Mouse (Mus musculus) liver, embryonic 12.5 days (tissue): ENCODE measurements around the gene Alkbh5. TPM values are rescaled to one million over a fixed set of nuclear protein-coding genes. Genes with fewer than 3 reads are reported as not detected.

Experiments
- ATAC-seq: fragments of 200-750 bp; cut with Nextera tagmentation; 2 replicates; pipeline ENCODE4 v1.8.0; 2017; ENCODE audit warnings: moderate number of reproducible peaks, mild to moderate bottlenecking, moderate library complexity
- H3K27ac ChIP-seq: fragments of 300-500 bp; sonication (generic); 2 replicates; pipeline ENCODE4 v1.5.1; 2016; ENCODE audit warnings: mild to moderate bottlenecking
- H3K27me3 ChIP-seq: fragments of 300-500 bp; sonication (generic); replicated peaks from 2 replicates; pipeline ENCODE4 v1.6.1; 2016; ENCODE audit warnings: mild to moderate bottlenecking, moderate library complexity
- H3K36me3 ChIP-seq: fragments of 300-500 bp; sonication (generic); 2 replicates; pipeline ENCODE4 v1.6.1; 2016; ENCODE audit warnings: mild to moderate bottlenecking, moderate library complexity
- H3K4me1 ChIP-seq: fragments of 300-500 bp; sonication (generic); 2 replicates; pipeline ENCODE4 v1.6.1; 2016
- H3K4me2 ChIP-seq: fragments of 300-500 bp; sonication (generic); 2 replicates; pipeline ENCODE4 v1.6.1; 2016; ENCODE audit warnings: mild to moderate bottlenecking, moderate library complexity
- H3K4me3 ChIP-seq: fragments of 300-500 bp; sonication (generic); 2 replicates; pipeline ENCODE4 v1.5.1; 2016; ENCODE audit warnings: mild to moderate bottlenecking, moderate library complexity
- H3K9ac ChIP-seq: fragments of 300-500 bp; sonication (generic); 2 replicates; pipeline ENCODE4 v1.6.1; 2016; ENCODE audit warnings: mild to moderate bottlenecking, moderate library complexity
- H3K9me3 ChIP-seq: fragments of 300-500 bp; sonication (generic); replicated peaks from 2 replicates; pipeline ENCODE4 v1.6.1; 2016; ENCODE audit warnings: mild to moderate bottlenecking, moderate library complexity
- WGBS: fragments of 180-500 bp; shearing (Covaris S2); methylation state at CpG from one replicate; pipeline ENCODE4 v1.1.7; 2016; ENCODE audit not compliant: insufficient replicate concordance; 5-methylcytosine and 5-hydroxymethylcytosine counted together
- polyA plus RNA-seq: library from polyadenylated mRNA; unstranded; fragments of >200 nt; fragmentation: Nextera tagmentation; extraction: Ambion mirVana; gene quantifications from 2 replicates; pipeline ENCODE4 v1.2.1, GENCODE M21; 2016

Alkbh5 gene
- 32.7 and 33.2 TPM in 2 replicates for polyA plus RNA-seq

DNA sequence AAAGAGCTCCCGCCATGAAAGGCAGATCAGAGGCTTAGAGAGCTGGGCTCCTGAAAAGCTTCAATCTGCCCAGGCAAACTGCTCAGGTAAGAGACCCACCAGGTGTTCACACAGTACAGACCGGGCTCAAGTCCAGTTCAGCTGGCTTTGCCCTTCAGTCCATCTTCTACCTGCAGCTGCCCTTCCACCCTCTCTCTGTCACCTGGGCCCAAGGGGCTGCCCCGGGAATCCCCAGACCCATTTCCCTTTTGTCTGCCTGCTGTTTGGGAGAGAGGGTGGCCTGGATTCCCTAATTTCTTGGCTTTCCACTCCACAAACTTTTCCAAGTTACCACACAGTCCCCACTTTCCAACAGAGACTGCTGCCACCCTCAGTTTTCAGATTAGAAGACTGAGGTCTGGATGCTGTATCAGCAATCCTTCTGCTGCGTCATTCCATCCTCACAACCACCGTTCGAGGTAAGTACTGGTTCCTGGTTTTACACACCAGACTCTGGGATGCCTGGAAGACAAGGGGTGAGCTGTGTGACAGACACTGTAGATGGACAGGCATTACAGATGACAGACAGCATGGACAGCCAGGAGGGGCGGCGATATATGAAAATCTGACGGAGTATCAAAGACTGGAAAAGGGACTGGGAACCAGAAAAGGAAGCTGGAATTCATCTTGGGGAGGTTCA, at the start of gene Alkbh5:
TSS of gene Alkbh5 (plus strand) at position 202 of the 679 bp plus-strand sequence.
- Histone ChIP-seq H3K36me3 (peaks cover 13% of the 10 kb centered on the region; the same call in 1 of the 2 replicates), H3K27me3 (peaks cover 12% of the 10 kb centered on the region), H3K4me3 (peak within 1 kb of the TSS; percentile 96), H3K4me1 (peaks cover 35% of the 10 kb centered on the region), H3K9ac (peak within 1 kb of the TSS; percentile 97), H3K4me2 (peak within 1 kb of the TSS; percentile 95), H3K9me3 (no peaks in the 10 kb centered on the region), H3K27ac (peak within 1 kb of the TSS; percentile 98)
- WGBS: 33% methylated on average over 9 of the region's 9 CpGs
- ATAC-seq: no peak

DNA sequence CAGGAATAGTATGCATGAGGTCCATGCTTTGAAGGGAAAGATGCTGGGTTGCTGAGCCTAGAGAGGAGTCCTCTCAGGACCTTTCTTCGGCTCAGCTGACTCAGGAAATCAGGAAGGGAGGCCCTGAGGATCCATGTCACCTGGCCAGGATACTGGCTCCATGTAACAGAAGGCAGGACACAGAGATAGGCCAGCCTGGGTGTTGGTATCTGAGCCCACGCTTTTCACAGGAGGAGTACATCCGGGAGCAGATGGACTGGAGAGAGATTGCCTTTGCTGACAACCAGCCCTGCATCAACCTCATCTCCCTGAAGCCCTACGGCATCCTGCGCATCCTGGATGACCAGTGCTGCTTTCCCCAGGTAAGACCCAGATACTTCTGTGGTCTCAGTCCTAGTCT, 43.5 kb upstream of the Alkbh5 start:
- Histone ChIP-seq H3K4me1 (peaks cover 10% of the 10 kb centered on the region), H3K27me3 (peaks cover 49% of the 10 kb centered on the region), H3K36me3 (no peaks in the 10 kb centered on the region), H3K9ac (no peak overlapping the region), H3K4me2 (no peak overlapping the region), H3K4me3 (no peak overlapping the region), H3K9me3 (no peaks in the 10 kb centered on the region), H3K27ac (no peak overlapping the region)
- 70% methylated on average over 5 of the region's 5 CpGs for WGBS
- ATAC-seq: no peak

DNA sequence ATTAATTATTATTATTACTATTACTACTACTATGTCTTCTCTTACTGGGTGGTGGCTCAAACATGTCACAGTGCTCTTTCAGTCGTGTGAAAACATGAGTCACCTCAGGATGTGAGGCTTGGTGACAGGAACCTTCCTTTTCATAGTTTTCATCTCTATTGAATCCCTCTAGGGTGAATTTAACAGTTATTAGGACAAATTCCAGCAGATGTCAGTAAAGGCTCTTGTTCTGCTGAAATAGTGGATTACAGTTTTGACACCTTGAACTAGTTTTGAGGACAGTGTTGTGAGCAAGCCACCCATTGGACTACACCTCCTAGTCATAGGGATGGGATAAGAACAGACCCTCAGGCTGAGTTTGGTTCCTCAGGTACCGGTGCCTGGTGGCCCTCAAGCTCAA, 40.5 kb upstream of the Alkbh5 start:
- H3K4me2 ChIP-seq: no peak overlapping the region
- ATAC-seq: no peak
- no peaks in the 10 kb centered on the region for H3K4me1 ChIP-seq
- H3K4me3 ChIP-seq: no peak overlapping the region
- no peak overlapping the region for H3K27ac ChIP-seq
- H3K27me3 ChIP-seq: peaks cover 64% of the 10 kb centered on the region
- no peak overlapping the region for H3K9ac ChIP-seq
- H3K9me3 ChIP-seq: no peaks in the 10 kb centered on the region
- 50% methylated on average over 2 of the region's 2 CpGs for WGBS
- no peaks in the 10 kb centered on the region for H3K36me3 ChIP-seq

DNA sequence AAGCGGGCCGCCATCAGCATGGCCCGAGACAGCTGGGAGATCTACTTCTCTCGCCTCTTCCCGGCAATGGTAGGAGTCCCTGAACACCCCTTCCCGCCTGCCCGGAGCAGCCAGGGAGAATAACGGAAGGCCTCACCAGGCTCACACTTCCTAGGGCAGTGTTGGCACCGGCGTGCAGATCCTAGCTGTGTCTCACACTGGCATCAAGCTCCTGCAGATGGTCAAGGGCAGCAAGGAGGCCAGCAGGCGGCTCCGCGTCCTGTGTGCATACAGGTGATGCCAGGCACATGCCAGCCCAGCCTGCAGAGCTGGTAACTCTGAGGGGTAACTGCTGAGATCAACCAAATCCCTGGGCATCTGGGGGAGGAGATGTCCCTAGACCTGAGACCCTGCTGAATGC, 28.9 kb upstream of the Alkbh5 start:
- H3K27me3 ChIP-seq: peaks cover 65% of the 10 kb centered on the region
- H3K4me1 ChIP-seq: peaks cover 55% of the 10 kb centered on the region
- H3K9me3 ChIP-seq: no peaks in the 10 kb centered on the region
- no peak overlapping the region for H3K4me3 ChIP-seq
- H3K4me2 ChIP-seq: no peak overlapping the region
- WGBS: 79% methylated on average over 13 of the region's 13 CpGs
- ATAC-seq: no peak
- H3K36me3 ChIP-seq: no peaks in the 10 kb centered on the region
- H3K9ac ChIP-seq: no peak overlapping the region
- peak overlapping the region; percentile 10; the same call in 1 of the 2 replicates for H3K27ac ChIP-seq

DNA sequence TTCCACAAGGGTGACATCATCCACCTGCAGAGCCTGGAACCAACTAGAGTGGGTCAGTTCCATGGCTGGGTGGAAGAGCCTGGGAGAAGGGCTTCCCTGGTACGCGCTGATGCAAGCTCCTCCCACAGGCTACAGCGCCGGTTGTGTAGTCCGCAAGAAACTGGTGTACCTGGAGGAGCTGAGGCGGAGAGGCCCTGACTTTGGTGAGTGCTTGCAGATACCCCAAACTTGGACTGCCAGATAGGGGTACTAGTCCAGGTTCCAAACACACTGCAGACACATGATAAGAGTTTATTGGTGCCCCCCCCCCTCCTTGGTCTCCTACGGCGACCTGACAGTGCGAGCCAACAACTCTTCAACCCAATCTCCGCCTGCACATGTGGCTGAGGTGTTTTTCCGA, 27.2 kb upstream of the Alkbh5 start:
- WGBS: 4% methylated on average over 11 of the region's 11 CpGs

DNA sequence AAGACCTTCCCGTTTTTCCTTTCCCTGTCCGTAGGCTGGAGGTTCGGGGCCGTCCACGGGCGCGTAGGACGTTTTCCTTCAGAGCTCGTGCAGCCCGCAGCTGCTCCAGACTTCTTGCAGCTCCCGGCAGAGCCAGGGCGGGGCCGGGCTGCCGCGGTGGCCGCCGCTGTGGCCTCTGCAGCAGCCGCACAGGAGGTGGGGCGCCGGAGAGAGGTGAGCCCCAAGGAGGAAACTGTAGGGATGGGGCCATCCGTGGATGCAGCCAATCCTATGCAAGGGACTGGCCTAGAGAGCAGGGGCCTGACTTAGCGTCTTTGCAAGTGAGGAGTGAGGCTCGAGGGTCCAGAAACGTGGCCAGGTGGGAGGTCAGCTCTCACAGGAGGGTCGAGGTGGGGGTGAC, 26.7 kb upstream of the Alkbh5 start:
- Histone ChIP-seq H3K4me1 (peaks cover 55% of the 10 kb centered on the region), H3K9ac (peak overlapping the region; percentile 60), H3K27ac (peak overlapping the region; percentile 77), H3K27me3 (peaks cover 59% of the 10 kb centered on the region), H3K9me3 (no peaks in the 10 kb centered on the region), H3K36me3 (no peaks in the 10 kb centered on the region), H3K4me2 (peak overlapping the region; percentile 86), H3K4me3 (peak overlapping the region; percentile 56)
- peak; percentile 77 for ATAC-seq
- under 1% methylated on average over 25 of the region's 25 CpGs for WGBS

More for the DNA sequence above, 27.2 kb upstream of the Alkbh5 start:
- Histone ChIP-seq H3K4me2 (peak overlapping the region; percentile 86), H3K27ac (peak overlapping the region; percentile 77), H3K9me3 (no peaks in the 10 kb centered on the region), H3K27me3 (peaks cover 56% of the 10 kb centered on the region), H3K4me3 (peak overlapping the region; percentile 56), H3K36me3 (no peaks in the 10 kb centered on the region), H3K4me1 (peaks cover 55% of the 10 kb centered on the region), H3K9ac (peak overlapping the region; percentile 60)
- peak; percentile 88 for ATAC-seq

DNA sequence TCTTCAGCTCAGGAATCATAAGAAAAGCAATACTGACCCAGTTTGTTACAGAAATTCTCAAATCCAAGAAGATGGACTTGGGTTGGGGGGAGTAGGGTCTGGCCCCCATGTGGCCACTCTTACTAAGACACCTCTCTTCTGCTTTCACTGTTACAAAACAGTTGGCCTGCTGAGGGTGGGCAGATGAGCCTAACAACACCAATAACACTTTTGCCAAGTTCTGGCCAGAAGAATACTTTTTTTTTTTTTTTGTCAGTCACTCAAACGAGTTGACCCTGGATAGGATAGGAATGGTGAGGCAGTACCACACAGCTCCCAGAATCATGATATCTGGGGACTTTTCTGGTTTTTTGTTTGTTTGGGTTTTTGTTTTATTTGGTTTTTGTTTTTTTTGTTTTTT, 24.3 kb upstream of the Alkbh5 start:
- no peak for ATAC-seq
- WGBS: 69% methylated on average over 1 of the region's 1 CpGs
- H3K27ac ChIP-seq: no peak overlapping the region

DNA sequence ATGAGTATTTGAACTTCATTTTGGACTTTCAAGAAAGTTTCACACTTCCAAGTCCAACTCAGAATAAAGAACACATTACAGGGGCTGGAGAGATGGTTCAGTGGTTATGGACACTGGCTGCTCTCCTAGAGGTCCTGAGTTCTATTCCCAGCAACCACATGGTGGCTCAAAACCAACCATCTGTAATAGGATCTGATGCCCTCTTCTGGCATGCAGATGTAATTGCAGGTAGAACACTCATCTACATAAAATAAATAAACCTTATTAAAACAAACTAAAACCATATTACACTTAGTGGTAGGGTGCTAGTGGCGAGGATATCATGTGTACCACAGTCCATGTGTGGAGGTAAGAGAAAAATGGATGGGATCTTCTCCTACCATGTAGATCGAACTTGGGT, 23.7 kb upstream of the Alkbh5 start:
- H3K27ac ChIP-seq: no peak overlapping the region
- no peaks in the 10 kb centered on the region for H3K36me3 ChIP-seq
- 56% methylated on average over 2 of the region's 2 CpGs for WGBS
- no peak for ATAC-seq
- H3K4me3 ChIP-seq: no peak overlapping the region
- peaks cover 54% of the 10 kb centered on the region for H3K27me3 ChIP-seq
- H3K9ac ChIP-seq: no peak overlapping the region
- H3K4me2 ChIP-seq: no peak overlapping the region
- no peaks in the 10 kb centered on the region for H3K9me3 ChIP-seq
- H3K4me1 ChIP-seq: peaks cover 41% of the 10 kb centered on the region

More for the DNA sequence above, 24.3 kb upstream of the Alkbh5 start:
- Histone ChIP-seq H3K4me1 (peaks cover 47% of the 10 kb centered on the region), H3K9ac (no peak overlapping the region), H3K36me3 (no peaks in the 10 kb centered on the region), H3K27me3 (peaks cover 60% of the 10 kb centered on the region), H3K4me2 (no peak overlapping the region), H3K9me3 (no peaks in the 10 kb centered on the region), H3K4me3 (no peak overlapping the region)

DNA sequence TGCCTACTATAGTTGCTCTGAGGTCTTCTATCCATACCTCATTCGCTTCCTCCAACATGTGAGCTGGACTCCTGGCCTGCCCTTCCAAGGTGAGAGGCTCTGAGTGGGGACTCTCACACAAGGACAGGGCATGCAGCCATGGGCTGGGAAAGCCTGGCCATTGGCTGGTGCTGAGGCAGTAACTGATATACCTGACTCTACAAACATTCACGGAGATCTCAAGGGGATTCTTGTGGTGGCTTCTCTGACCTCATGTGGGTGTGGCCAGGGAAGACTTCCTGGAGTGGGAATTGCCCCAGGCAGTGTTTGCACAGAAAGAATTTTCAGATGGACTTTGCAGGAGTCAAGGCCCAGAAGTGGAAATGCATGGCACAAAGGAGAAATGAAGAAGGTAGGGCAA, 21.2 kb upstream of the Alkbh5 start:
- ATAC-seq: no peak
- H3K4me3 ChIP-seq: no peak overlapping the region
- H3K27me3 ChIP-seq: peaks cover 31% of the 10 kb centered on the region
- no peaks in the 10 kb centered on the region for H3K9me3 ChIP-seq
- no peak overlapping the region for H3K27ac ChIP-seq
- H3K36me3 ChIP-seq: no peaks in the 10 kb centered on the region
- WGBS: 60% methylated on average over 2 of the region's 2 CpGs
- no peak overlapping the region for H3K4me2 ChIP-seq
- H3K4me1 ChIP-seq: peaks cover 19% of the 10 kb centered on the region
- no peak overlapping the region for H3K9ac ChIP-seq

DNA sequence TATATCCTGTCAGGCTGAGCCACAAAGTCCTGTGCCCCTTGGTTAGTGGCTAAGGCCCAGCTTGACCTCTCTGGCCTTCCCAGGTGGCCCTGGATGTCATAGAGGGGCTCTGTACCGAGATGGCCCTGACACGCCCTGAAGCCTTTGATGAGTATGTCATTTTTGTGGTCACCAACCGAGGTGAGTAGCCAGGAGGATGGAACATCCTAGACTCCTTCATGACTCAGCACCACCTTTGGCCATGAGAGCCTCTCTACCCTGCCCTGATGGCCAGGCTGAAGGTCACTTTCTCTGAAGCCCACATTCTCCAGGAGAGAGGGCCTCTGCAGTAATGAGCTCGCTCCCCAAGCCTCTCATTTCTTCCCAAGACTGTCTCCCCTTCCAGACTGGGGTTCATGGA, 17.9 kb upstream of the Alkbh5 start:
- Histone ChIP-seq H3K9ac (no peak overlapping the region), H3K4me2 (no peak overlapping the region), H3K4me3 (no peak overlapping the region), H3K9me3 (no peaks in the 10 kb centered on the region), H3K27ac (no peak overlapping the region), H3K27me3 (peaks cover 14% of the 10 kb centered on the region), H3K4me1 (no peaks in the 10 kb centered on the region), H3K36me3 (no peaks in the 10 kb centered on the region)
- no peak for ATAC-seq
- 51% methylated on average over 4 of the region's 4 CpGs for WGBS

DNA sequence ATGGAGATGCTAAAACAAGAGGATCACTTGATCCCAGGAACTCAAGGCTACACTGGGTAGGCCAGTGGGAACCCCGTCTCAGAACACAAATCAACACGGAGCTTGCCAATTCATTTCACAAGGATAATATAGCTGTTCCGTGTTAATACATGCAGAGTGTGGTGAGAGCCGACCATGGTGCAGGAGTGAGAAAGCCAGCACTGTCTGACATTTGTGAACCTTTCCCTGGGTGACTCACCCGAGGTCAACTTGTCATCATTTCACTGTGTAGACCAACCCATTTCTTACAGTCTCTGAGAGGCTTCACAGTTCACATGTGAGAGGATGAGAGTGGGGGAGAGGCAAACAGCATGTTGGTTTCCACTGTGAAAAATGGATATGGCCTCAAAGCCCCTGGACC, 14.2 kb upstream of the Alkbh5 start:
- no peak overlapping the region for H3K4me3 ChIP-seq
- WGBS: 60% methylated on average over 5 of the region's 5 CpGs
- no peaks in the 10 kb centered on the region for H3K36me3 ChIP-seq
- no peaks in the 10 kb centered on the region for H3K9me3 ChIP-seq
- no peak overlapping the region for H3K4me2 ChIP-seq
- no peak overlapping the region for H3K27ac ChIP-seq
- H3K4me1 ChIP-seq: no peaks in the 10 kb centered on the region
- H3K9ac ChIP-seq: no peak overlapping the region
- H3K27me3 ChIP-seq: 0 out of 2 replicates have a peak, but pooled peaks cover 3% of the 10 kb centered on the region
- ATAC-seq: no peak

DNA sequence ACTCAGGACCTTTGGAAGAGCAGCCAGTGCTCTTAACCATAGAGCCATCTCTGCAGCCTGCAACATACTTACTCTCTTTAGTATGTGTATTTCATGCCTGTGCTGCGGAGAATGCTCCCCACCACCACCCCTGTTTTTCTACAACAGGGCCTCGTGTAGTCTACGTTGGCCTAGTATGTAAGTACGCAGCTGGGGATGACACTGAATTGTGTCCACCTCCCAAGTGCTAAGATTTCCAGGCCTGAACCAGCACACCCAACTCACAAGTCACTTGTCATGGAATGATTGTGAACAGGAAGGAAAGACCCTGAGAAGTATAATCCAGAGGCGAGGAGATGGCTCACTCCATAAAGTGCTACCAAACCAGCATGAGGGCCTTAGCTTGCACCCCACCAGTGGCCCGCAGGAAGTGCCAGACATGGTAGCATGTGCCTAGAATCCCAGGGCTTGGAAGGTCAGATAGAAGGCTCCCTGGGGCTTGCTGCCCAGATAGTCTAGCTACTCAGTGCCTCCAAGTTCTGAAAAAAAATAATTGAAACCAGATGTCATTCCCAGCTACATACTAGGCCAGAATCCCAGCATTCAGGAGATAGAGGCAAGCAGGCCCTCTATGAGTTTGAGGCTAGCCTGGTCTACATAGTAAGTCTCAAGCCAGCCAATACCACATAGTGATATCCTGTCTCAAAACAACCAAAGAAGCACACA, 13.4 kb upstream of the Alkbh5 start:
- Histone ChIP-seq H3K36me3 (no peaks in the 10 kb centered on the region), H3K9ac (no peak overlapping the region), H3K4me2 (no peak overlapping the region), H3K27me3 (0 out of 2 replicates have a peak, but pooled peaks cover 3% of the 10 kb centered on the region), H3K4me1 (no peaks in the 10 kb centered on the region), H3K27ac (no peak overlapping the region), H3K4me3 (no peak overlapping the region), H3K9me3 (no peaks in the 10 kb centered on the region)
- WGBS: 76% methylated on average over 6 of the region's 6 CpGs
- no peak for ATAC-seq
